Mouse (Mus musculus): ENCODE measurements around the gene Jmjd6.
"Not testable (repeated sequence)": the region's sequence is repeated elsewhere in the genome, so short reads cannot be mapped to it uniquely, and the experiment has no call there.

Gene Jmjd6

DNA sequence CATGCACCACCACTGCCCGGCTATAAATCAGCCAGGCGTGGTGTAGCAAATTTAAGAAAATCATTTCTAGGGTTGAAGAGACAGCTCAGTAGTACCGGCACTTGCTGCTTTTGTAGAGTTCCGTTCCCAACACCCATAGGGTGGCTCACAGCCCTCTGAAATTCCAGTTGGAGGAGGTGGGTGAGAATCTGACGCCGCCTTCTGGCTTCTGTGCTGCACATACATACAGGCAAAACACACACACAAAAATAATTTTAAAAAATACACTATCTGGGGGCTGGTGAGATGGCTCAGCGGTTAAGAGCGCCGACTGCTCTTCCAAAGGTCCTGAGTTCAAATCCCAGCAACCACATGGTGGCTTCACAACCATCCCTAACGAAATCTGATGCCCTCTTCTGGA lies 19.4 kb downstream of the Jmjd6 start:
- not testable (repeated sequence) for DNase-seq (ENCODE audit: low spot score in 2 of 2)

DNA sequence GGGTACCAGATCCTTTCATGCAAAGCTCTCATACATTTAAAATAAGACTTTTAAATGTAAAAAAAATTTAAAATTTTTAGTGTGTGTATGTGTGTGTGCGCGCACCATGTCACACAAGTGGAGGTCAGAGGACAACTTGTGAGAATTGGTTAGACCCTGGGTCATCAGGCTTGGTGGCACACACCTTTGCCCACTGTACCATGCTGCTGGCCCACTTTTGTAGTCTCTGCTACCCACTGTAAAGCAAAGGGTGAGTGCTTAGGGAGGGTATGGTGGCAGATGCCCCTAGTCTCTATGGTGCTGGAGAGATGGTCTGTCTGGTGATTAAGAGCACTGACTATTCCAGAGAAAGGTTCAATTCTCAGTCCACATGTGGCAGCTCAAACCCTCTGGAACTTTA lies 20.0 kb downstream of the Jmjd6 start:
- DNase-seq (ENCODE audit: low spot score in 2 of 2), result no peak

- DNase-seq (ENCODE audit: low spot score in 2 of 2), result no peak
Measured at GRCm38 (mm10) chr11:116822626-116823025, 20.6 kb downstream of the Jmjd6 start.

GRCm38 (mm10) chr11:116822215-116822614 lies 21.0 kb downstream of the Jmjd6 start:
- DNase-seq (ENCODE audit: low spot score in 2 of 2), result no peak

- no peak for DNase-seq (ENCODE audit: low spot score in 2 of 2)
Measured at GRCm38 (mm10) chr11:116821057-116821940, 21.9 kb downstream of the Jmjd6 start.

GRCm38 (mm10) chr11:116819932-116820593 lies 23.2 kb downstream of the Jmjd6 start:
- no peak for DNase-seq (ENCODE audit: low spot score in 2 of 2)

DNA sequence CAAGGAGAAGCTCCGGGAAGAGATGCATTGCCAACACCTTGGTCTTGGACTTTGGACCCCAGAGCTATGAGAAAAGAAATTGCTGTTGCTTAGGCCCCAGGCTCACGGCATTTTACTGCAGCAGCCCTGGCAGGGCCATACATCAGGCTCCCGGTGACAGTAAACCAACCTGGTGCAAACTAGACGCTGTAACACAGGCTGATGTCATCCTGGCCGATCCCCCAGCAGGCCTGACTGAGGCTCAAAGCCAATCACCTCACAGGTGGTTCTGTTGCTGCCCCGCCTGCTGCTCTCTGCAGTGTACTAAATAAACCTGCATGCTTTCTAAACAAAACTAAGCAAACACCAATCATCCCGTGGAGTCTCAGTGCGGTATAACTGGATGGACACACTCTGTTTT lies 24.5 kb downstream of the Jmjd6 start:
- DNase-seq (ENCODE audit: low spot score in 2 of 2), result no peak

DNA sequence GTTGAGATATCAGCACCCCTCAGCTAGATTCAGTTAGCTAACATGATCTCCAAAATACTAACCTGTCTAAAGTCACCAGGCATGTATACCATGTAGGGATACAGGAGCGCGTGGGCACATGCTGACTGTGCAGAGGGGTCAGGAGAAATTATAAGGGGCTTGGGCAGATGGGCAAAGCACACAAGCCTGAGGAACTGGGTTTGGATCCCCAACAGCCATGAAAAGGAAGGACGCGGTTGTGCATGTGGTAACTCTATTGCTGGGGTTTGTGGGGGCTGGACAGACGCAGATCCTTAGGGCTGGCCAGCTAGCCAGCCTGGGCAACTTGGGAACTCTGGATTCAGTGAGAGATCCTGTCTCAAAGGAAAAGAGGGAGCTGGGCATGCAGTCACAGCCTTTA lies 25.7 kb downstream of the Jmjd6 start:
- DNase-seq (ENCODE audit: low spot score in 2 of 2), result no peak

DNA sequence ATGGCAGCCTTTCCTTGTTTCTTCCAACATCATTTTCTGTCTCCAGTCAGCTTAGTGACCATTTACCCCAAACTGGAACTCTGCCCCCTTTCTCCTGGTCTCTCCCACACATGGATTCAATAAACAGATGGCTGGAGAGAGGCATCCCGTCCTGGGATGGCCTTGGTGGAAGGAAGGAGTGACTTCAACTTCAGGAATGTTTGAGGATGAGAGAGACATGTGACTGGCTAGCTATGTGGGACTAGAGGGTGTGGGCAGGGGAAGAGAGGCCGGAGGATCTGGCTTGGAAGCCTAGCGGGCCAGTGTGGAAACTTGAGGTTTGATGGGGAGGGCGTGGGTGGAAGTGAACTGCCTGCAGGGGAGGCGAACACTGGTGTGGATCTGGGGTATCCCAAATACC lies 26.5 kb downstream of the Jmjd6 start:
- DNase-seq (ENCODE audit: low spot score in 2 of 2), result no peak

DNA sequence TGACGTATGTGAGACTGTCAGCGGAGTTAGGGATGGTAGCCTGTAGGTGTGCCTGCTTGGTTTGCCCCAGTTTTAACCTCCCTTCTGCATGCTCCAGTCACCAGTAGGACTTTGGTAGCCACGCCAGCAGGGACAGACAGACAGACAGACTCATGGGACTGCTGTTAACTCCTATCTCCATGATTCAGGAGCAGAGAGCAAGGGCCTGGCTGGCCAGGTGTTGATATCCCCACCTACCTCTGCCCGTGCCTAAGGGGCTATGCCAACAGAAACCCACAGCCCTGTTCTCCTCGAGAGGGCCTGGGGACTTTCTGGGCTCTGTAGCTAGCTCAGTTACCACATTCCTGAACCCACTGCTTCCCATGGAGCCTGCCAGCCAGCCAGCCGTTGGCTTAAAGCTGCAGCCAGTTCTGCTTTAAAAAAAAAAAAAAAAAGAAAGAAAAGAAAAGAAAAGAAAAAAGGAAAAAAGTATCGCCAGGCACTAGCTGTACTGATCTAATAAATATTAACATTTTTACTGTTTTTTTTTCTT lies 28.3 kb downstream of the Jmjd6 start:
- DNase-seq (ENCODE audit: low spot score in 2 of 2), result no peak

GRCm38 (mm10) chr11:116814076-116814883 lies 29.0 kb downstream of the Jmjd6 start:
- DNase-seq (ENCODE audit: low spot score in 2 of 2), result peak; percentile 43 to 69

DNA sequence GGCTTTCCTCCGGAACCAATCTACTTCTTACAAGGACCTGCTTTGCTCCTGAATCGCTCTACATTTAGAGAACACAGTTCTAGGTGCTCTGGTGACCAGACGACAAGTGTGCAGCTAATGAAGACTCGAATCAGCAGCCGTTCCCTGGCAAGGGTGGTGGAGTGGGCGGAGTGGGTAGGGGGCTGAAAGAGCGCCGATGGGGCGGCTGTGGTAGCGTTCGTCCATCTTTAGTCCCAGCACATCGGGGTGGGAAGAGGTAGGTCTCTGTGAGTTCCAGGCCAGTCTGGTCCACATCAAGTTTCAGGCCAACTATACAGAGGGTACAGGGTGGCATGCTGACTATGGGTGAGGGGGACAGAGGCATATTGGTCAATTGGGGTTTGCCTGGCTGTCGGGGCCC lies 29.6 kb downstream of the Jmjd6 start:
- no peak for DNase-seq (ENCODE audit: low spot score in 2 of 2)

DNA sequence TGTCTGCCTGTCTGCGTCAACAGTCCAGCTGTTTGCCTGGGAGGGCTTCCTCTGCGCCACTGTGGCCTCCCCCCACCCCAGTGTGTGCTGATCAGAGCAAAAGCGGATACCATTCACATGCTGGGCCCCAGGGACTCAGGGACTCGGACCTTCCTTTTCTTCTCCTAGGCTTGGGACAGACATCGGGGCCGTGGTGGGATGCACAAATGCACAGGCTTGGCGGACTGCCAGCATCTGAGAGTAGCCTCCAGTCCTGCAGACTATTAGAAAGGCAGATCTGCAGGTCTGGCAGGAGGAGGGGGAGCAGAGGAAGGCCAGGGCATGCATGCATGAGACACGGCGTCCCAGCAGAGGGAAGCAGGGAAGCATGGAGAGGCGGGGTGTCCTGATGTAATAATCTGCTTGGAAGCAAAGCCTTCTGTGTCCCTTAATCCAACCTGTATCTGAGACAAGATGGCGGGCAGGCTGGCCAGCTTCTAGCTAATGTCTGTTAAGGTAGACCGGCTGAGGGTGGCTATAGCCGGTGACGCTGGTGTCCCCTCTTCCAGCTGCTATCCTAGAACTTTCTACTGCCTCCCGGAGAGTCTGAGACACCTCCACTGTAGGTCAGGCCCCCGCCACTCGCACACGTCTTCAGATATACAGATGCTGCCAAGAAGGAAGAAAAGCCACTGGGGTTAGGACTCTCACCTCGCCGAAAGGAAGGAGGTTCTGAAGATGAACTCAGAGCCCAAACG lies 30.3 kb downstream of the Jmjd6 start:
- DNase-seq (ENCODE audit: low spot score in 2 of 2), result no peak

DNA sequence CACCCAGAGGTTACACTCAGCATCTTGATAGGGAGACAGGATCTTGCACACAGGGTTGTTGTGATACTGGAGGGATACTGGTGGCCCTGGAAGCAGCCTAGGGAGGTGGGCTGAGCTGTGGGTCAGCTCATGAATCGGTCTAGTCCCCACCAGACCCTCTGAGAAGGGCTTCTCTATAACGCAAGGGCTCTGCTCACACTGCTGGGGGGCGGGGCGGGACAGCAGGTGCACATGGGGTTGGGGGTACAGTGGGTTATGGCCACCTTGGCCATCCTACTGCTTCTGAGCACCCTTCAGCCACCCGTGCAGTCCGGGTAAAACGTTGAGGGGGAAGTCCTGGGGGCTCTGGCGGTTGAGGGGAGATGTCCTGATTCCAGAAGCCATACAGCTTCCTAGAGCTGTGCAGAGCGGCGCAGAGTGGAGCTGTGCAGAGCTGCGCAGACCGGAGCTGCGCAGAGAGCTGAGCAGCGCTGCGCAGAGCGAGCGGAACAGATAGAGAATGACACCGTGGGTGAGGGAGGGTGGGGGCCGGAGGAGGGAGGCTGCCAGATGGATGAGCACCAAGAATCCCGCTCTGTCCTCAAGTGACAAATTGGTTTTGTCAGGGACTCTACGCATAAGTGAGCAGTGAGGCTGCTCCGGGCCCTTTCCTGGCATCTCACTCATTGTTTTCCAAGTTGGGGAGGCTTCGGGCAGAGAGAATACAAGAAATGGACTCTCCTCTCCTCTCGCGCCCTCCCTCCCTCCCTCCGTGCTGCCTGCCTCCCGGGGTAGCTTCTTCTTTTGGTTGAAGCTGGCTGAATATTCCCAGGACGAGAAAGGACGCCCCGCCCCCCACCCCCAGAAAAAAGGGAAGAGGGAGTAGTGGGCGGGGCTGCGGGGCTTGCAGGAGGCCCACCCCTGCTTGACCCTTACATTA lies 32.0 kb downstream of the Jmjd6 start:
- no peak for DNase-seq (ENCODE audit: low spot score in 2 of 2)

DNA sequence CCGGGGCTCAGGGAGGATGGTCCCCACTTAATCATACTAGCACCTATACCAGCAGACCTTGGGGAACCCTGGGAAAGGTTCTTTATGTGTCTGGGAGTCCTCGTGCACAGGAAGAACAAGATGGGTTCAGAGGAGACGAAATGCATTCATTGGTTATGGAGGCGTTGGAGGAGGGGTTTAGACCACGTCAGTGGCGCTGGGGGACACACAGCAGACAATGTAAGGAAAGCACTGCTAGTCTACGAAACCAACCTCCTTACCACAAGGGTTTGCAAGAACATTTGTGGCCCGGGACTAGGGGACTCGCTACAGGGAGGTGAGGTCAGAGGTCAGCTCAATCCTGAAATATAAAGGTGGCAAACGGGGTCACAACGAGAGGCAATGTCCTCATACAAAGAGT lies 32.7 kb downstream of the Jmjd6 start:
- DNase-seq (ENCODE audit: low spot score in 2 of 2), result no peak

DNA sequence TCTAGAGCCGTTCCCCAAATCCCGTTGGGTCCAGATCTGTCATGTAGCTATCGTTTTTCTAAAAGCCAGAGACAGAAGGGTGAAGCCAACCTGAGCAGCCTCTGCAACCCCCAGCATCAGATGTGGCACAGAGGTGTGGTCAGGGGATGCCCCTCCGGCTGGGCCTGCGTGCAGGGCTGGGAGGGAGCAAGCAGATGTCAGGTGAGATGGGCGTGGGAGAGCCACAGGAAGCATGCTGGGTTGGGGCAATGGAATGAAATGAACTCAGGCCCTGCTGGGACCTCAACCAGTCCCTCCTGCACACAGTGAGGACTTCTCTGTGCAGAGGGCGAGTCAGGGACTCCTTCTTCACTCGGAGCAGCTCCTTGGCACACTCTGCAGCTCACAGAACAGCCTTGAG lies 33.7 kb downstream of the Jmjd6 start:
- DNase-seq (ENCODE audit: low spot score in 2 of 2), result no peak

GRCm38 (mm10) chr11:116808811-116809395 lies 34.3 kb downstream of the Jmjd6 start:
- DNase-seq (ENCODE audit: low spot score in 2 of 2), result no peak

DNA sequence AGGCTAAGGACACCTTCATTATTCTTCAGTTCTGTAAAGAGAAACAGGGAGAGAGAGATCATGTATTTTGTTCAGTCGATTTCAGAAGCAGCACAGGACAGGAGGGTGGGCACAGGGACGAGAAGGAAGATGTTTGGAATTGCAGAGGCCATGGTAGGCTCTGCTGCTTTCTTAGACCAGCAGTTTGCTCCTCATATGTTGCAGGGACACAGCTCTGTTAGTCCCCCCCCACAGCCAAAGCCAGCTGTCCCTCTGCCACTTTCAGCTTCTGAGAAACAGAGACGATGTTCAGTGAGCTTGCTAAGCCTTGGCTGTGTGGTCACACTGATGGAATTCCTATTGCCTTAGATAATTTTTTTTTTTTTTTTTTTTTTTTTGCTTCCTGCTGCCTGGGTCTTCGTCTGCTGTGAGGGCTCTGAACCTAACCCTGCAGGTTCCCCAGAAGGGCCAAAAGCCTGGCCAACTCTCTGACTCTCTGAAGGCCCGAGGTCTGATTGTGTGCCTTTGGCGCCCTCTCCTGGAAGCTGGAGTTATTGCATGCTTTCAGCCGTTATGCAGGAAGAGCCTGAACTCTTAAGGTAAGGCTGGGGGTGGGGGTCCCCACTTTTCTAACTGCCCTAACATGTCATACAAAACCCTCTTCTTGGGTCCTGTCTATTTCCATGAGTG lies 35.2 kb downstream of the Jmjd6 start:
- peak; percentile 76 to 92 for DNase-seq (ENCODE audit: low spot score in 2 of 2)

GRCm38 (mm10) chr11:116807526-116807925 lies 35.7 kb downstream of the Jmjd6 start:
- no peak for DNase-seq (ENCODE audit: low spot score in 2 of 2)

All from spleen, postnatal 4 days (tissue).